Mouse (Mus musculus) spleen, adult 2 months (tissue): ENCODE data around the gene Arid4a.

Experiments
- CTCF ChIP-seq: fragments of 200-500 bp; IDR thresholded peaks from 2 replicates; pipeline ENCODE4 v1.5.1; 2011; ENCODE audit warnings: mild to moderate bottlenecking, inconsistent platforms; ENCODE audit not compliant: insufficient read depth, insufficient read length, insufficient replicate concordance; ENCODE audit errors: extremely low read depth
- POLR2A ChIP-seq: fragments of 200-500 bp; IDR thresholded peaks from 2 replicates; pipeline ENCODE4 v1.6.1; 2011; ENCODE audit warnings: low read depth, low read length, inconsistent platforms

GRCm38 (mm10) chr12:71015363-71016210 is at the start of gene Arid4a:
- TF ChIP-seq CTCF: no peak
- TF ChIP-seq POLR2A: peak; percentile 96
